ENCODE assay signal across 8 mouse cellular contexts in genomic region chr8:94037806-94038205, GRCm38 (mm10). TPM values are rescaled to one million over a fixed set of nuclear protein-coding genes. Genes with fewer than 3 reads are reported as not detected.
A peak's percentile ranks its signal among the peaks of the same experiment; 100 is the strongest.
DNase-seq lines count a peak whose midpoint lies in the region; ATAC-seq and TF ChIP-seq lines count a peak whose summit lies in the region.

No protein-coding gene starts in this region.

- peak overlapping the region; percentile 88 for H3K4me2 ChIP-seq in heart, embryonic 14.5 days (ENCODE audit: low read length)
- H3K4me2 ChIP-seq in liver, embryonic 11.5 days: peak overlapping the region; percentile 87
- H3K4me2 ChIP-seq in neural tube, embryonic 11.5 days (ENCODE audit: low read depth): peak overlapping the region; percentile 66

- DNase-seq in kidney, adult 2 months: peak; percentile 21
- no peak for DNase-seq in kidney, postnatal 10 days
- DNase-seq in brain, embryonic 14.5 days (ENCODE audit: low read depth): peak; percentile 31
- no peak for DNase-seq in liver, embryonic 11.5 days (ENCODE audit: low spot score)
- peak; percentile 24 for DNase-seq in neural tube, embryonic 11.5 days (ENCODE audit: low spot score)
- no peak for DNase-seq in right cerebral cortex, postnatal 10 days (ENCODE audit: low spot score in 2 of 2)
- DNase-seq in right cerebral cortex, postnatal 4 days: no peak

- peak overlapping the region; percentile 80 for H3K9ac ChIP-seq in heart, embryonic 14.5 days (ENCODE audit: low read length)
- H3K9ac ChIP-seq in liver, embryonic 11.5 days (ENCODE audit: low read depth, low read length): peak overlapping the region; percentile 70
- peak overlapping the region; percentile 70 for H3K9ac ChIP-seq in neural tube, embryonic 11.5 days (ENCODE audit: low read length)

- peak overlapping the region; percentile 98 for H3K4me3 ChIP-seq in kidney, adult 2 months (ENCODE audit: insufficient read depth, low read depth, low read length)
- peak overlapping the region; percentile 65 to 90 for H3K4me3 ChIP-seq in heart, embryonic 14.5 days (ENCODE audit: control insufficient read depth in 1 of 2, insufficient read depth in 1 of 2, low read depth in 1 of 2, low read length in 2 of 2)
- peak overlapping the region; percentile 74 for H3K4me3 ChIP-seq in liver, embryonic 11.5 days (ENCODE audit: low read depth, low read length)
- H3K4me3 ChIP-seq in neural tube, embryonic 11.5 days (ENCODE audit: low read depth, low read length): peak overlapping the region; percentile 80

- no peaks in the 10 kb centered on the region for H3K9me3 ChIP-seq in heart, embryonic 14.5 days (ENCODE audit: control insufficient read depth, low read length)
- H3K9me3 ChIP-seq in liver, embryonic 11.5 days (ENCODE audit: control insufficient read depth, low read length): no peaks in the 10 kb centered on the region
- no peaks in the 10 kb centered on the region for H3K9me3 ChIP-seq in neural tube, embryonic 11.5 days (ENCODE audit: control insufficient read depth, low read length)

- WGBS in kidney, adult 2 months: 7% methylated on average over 15 of the region's 15 CpGs
- 8% methylated on average over 15 of the region's 15 CpGs for WGBS in heart, embryonic 14.5 days
- WGBS in liver, embryonic 11.5 days: 8% methylated on average over 15 of the region's 15 CpGs
- 12% methylated on average over 15 of the region's 15 CpGs for WGBS in neural tube, embryonic 11.5 days

- TF ChIP-seq POLR2A in kidney, adult 2 months (IDR thresholded peaks at IDR 0.05; ENCODE audit: low read depth, low read length): no peak
- TF ChIP-seq POLR2A in brain, embryonic 14.5 days (IDR thresholded peaks at IDR 0.05; ENCODE audit: borderline replicate concordance, extremely low read depth, insufficient read depth, insufficient read length, poor library complexity, severe bottlenecking): no peak

- H3K27ac ChIP-seq in kidney, adult 2 months (ENCODE audit: insufficient read depth, low read depth, low read length): no peak overlapping the region
- 0 out of 4 replicates have a peak overlapping the region, but pooled peaks of 1 of the 2 experiments have one; percentile 38 for H3K27ac ChIP-seq in heart, embryonic 14.5 days (replicated peaks in 1 of 2; ENCODE audit: control insufficient read depth in 1 of 2, insufficient read depth in 1 of 2, low read depth in 2 of 2, low read length in 2 of 2)
- no peak overlapping the region for H3K27ac ChIP-seq in liver, embryonic 11.5 days (ENCODE audit: low read depth, low read length)
- H3K27ac ChIP-seq in neural tube, embryonic 11.5 days (ENCODE audit: low read depth, low read length): no peak overlapping the region

- H3K4me1 ChIP-seq in kidney, adult 2 months (ENCODE audit: control insufficient read depth, insufficient read depth, low read length): peaks cover 5% of the 10 kb centered on the region; the same call in 1 of the 2 replicates
- peaks cover 5 to 23% of the 10 kb centered on the region in 2 experiments; a peak in 3 of 4 replicates for H3K4me1 ChIP-seq in heart, embryonic 14.5 days (ENCODE audit: control insufficient read depth in 2 of 2, insufficient read depth in 2 of 2, low read length in 2 of 2)
- H3K4me1 ChIP-seq in liver, embryonic 11.5 days (replicated peaks; ENCODE audit: control insufficient read depth, insufficient read depth, low read length): peaks cover 23% of the 10 kb centered on the region
- peaks cover 12% of the 10 kb centered on the region for H3K4me1 ChIP-seq in neural tube, embryonic 11.5 days (ENCODE audit: control insufficient read depth, insufficient read depth, low read length)

- TF ChIP-seq CTCF in kidney, adult 2 months (conservative IDR thresholded peaks at IDR 0.05; ENCODE audit: insufficient read depth, insufficient read length, low read depth, low read length): no peak
- no peak for TF ChIP-seq CTCF in brain, embryonic 14.5 days (IDR thresholded peaks at IDR 0.05; ENCODE audit: borderline replicate concordance, extremely low read depth, insufficient read depth, insufficient read length)

- no peaks in the 10 kb centered on the region for H3K36me3 ChIP-seq in kidney, adult 2 months (ENCODE audit: control insufficient read depth, insufficient read depth, low read length)
- H3K36me3 ChIP-seq in heart, embryonic 14.5 days (ENCODE audit: control insufficient read depth, insufficient read depth, low read length): peaks cover 5% of the 10 kb centered on the region; the same call in 1 of the 2 replicates
- no peaks in the 10 kb centered on the region for H3K36me3 ChIP-seq in liver, embryonic 11.5 days (ENCODE audit: control insufficient read depth, insufficient read depth, low read length)
- no peaks in the 10 kb centered on the region for H3K36me3 ChIP-seq in neural tube, embryonic 11.5 days (ENCODE audit: control insufficient read depth, insufficient read depth, low read length)

- H3K27me3 ChIP-seq in kidney, adult 2 months (replicated peaks; ENCODE audit: control insufficient read depth, insufficient read depth, low read length): no peaks in the 10 kb centered on the region
- H3K27me3 ChIP-seq in heart, embryonic 14.5 days (ENCODE audit: control insufficient read depth, insufficient read depth, low read length): no peaks in the 10 kb centered on the region
- H3K27me3 ChIP-seq in liver, embryonic 11.5 days (replicated peaks; ENCODE audit: control insufficient read depth, insufficient read depth, low read length): no peaks in the 10 kb centered on the region
- H3K27me3 ChIP-seq in neural tube, embryonic 11.5 days (ENCODE audit: control insufficient read depth, insufficient read depth, low read length): no peaks in the 10 kb centered on the region

- ATAC-seq in heart, embryonic 14.5 days (ENCODE audit: insufficient number of reproducible peaks, insufficient read depth, low FRiP score, low read depth): no peak
- no peak for ATAC-seq in liver, embryonic 11.5 days (replicated peaks; ENCODE audit: low FRiP score)
- no peak for ATAC-seq in neural tube, embryonic 11.5 days (ENCODE audit: insufficient read depth, low FRiP score, low TSS enrichment)

RNA-seq across cellular contexts. Expression of gene Ogfod1, which starts 0.8 kb away (rescaled TPM):
- polyA plus RNA-seq in kidney, adult 2 months (2012; rRNA removed): 6.6 and 8.7 TPM in 2 replicates
- 13.4 and 13.5 TPM in 2 replicates for polyA plus RNA-seq in brain, embryonic 14.5 days (2012; rRNA removed)
- 11.9 and 12.2 TPM in 2 replicates for polyA plus RNA-seq in heart, embryonic 14.5 days (2014; fragmentation: Nextera tagmentation; extraction: Ambion mirVana)
- polyA plus RNA-seq in liver, embryonic 11.5 days (2014; fragmentation: Nextera tagmentation; extraction: Ambion mirVana): 12.2 and 13.2 TPM in 2 replicates
- polyA plus RNA-seq in neural tube, embryonic 11.5 days (2014; fragmentation: Nextera tagmentation; extraction: Ambion mirVana): 12.5 and 14.2 TPM in 2 replicates

RNA-seq across cellular contexts. Expression of gene Nudt21, which starts 1.0 kb away (rescaled TPM):
- polyA plus RNA-seq in kidney, adult 2 months (2012; rRNA removed): 19.6 and 22.1 TPM in 2 replicates
- polyA plus RNA-seq in brain, embryonic 14.5 days (2012; rRNA removed): 70.7 and 73.4 TPM in 2 replicates
- 85.6 and 88.1 TPM in 2 replicates for polyA plus RNA-seq in heart, embryonic 14.5 days (2014; fragmentation: Nextera tagmentation; extraction: Ambion mirVana)
- 156 and 158 TPM in 2 replicates for polyA plus RNA-seq in liver, embryonic 11.5 days (2014; fragmentation: Nextera tagmentation; extraction: Ambion mirVana)
- 160 and 162 TPM in 2 replicates for polyA plus RNA-seq in neural tube, embryonic 11.5 days (2014; fragmentation: Nextera tagmentation; extraction: Ambion mirVana)

RNA-seq across cellular contexts. Expression of gene Amfr, which starts 25.2 kb away (rescaled TPM):
- 171 and 204 TPM in 2 replicates for polyA plus RNA-seq in kidney, adult 2 months (2012; rRNA removed)
- polyA plus RNA-seq in brain, embryonic 14.5 days (2012; rRNA removed): 94.9 and 112 TPM in 2 replicates
- polyA plus RNA-seq in heart, embryonic 14.5 days (2014; fragmentation: Nextera tagmentation; extraction: Ambion mirVana): 60.3 and 63.1 TPM in 2 replicates
- 72.4 and 79.8 TPM in 2 replicates for polyA plus RNA-seq in liver, embryonic 11.5 days (2014; fragmentation: Nextera tagmentation; extraction: Ambion mirVana)
- 58.8 and 61.6 TPM in 2 replicates for polyA plus RNA-seq in neural tube, embryonic 11.5 days (2014; fragmentation: Nextera tagmentation; extraction: Ambion mirVana)

Comparison
In these comparisons a context has a peak if more than half of its experiments do, and no peak if none do; other contexts are left out.
1. DNase-seq: peak in kidney, adult 2 months (single experiment), brain, embryonic 14.5 days (single experiment) and neural tube, embryonic 11.5 days (single experiment); none in kidney, postnatal 10 days (single experiment), liver, embryonic 11.5 days (single experiment), right cerebral cortex, postnatal 10 days (0 of 2) and right cerebral cortex, postnatal 4 days (single experiment).
2. Peak in every context shown above with its lines, with median percentiles within 50 percentile points of each other: H3K4me3 ChIP-seq, H3K4me2 ChIP-seq and H3K9ac ChIP-seq.